Mouse (Mus musculus) retina, postnatal 1 day (tissue): ENCODE measurements at regions not wholly inside any gene's neighbourhood (a gene's known extent, or its start where the extent isn't known, plus 50 kb on each side); places are given as distances from the start of the nearest gene placed in this dataset.
A peak's percentile ranks its signal among the peaks of the same experiment; 100 is the strongest.

Source experiments
- DNase-seq: peaks from one replicate; pipeline ENCODE4 v3.0.0-alpha.2; 2012

DNA sequence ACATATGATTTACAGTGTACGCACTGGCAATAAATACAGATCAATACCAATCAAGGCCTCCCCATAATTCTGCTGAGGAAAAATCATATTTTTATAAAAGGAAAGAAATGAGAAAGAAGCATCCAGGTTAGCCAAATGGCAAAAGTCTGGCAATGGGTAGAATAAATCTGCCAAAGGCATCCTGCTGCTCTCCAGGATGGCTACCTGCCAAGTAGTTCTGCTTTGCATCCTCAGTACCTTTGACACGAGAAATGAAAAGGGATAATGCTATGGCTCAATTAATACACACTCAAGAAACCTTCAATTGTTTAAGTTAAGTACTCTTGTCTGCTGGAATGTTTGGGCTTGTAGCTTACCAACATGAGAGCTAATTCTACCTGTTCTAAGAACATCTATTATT is 451.2 kb upstream of the Marcks start:
- DNase-seq, result no peak

DNA sequence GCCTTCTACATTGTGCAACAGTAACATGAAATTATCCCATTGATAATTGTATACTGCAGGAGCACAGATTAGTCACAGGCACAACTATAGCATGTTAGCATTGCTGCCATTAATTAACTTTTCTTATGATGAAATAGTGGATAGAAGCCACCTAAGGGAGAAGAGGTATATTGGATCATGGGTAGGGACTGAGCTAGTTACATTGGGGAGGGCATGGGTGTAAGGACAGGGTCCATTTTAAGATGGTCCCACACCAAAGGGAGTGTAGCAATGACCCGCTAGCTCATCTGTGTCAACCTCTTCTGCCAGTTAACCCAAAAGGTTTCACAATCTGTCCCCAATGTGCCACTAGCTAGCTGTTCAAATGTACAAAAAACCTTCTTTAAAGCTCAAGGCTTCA is 450.3 kb upstream of the Marcks start:
- no peak for DNase-seq

GRCm38 (mm10) chr10:37571171-37571570 is 432.5 kb upstream of the Marcks start:
- DNase-seq, result no peak

- DNase-seq, result no peak
Measured at GRCm38 (mm10) chr10:37561705-37562104, 423.0 kb upstream of the Marcks start.

DNA sequence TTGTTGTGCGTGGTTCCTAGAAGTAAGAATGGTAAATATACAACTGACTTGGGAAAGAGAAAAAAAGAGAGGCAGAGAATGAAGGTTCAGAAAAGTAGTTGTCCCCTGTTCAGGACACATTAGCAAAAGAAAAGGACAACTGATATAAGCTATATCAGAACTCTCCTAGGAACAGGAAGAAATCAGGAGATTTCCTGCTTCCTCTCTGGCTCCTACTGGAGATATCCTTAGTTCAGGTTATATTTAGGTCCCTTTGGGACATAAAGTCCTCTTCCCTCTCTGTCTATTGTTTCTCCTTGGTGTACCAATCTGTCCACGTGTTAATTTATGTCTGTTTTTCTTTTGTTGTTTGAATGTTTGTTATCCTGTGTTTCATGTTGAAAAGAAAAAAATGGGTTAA is 410.7 kb upstream of the Marcks start:
- no peak for DNase-seq

DNA sequence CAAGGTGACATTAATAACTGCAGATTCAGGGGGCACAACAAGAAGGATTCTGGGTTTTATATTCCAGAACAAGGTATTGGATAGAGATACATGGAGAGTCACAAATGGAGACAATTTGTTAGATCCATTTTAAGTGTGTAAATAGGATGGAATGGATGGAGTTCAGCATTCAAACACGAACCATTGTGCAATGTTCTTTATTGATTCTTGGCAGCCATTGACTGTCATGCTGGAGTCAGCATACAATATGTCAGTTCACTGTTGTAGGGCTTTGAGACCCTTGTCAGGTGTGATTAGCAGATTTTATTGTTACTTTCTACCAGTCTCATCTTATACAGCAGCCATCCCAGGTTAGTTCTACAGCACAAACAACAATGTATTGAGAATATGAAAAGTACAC is 402.0 kb upstream of the Marcks start:
- DNase-seq, result no peak

GRCm38 (mm10) chr10:37505966-37506615 is 367.4 kb upstream of the Marcks start:
- DNase-seq, result no peak

DNA sequence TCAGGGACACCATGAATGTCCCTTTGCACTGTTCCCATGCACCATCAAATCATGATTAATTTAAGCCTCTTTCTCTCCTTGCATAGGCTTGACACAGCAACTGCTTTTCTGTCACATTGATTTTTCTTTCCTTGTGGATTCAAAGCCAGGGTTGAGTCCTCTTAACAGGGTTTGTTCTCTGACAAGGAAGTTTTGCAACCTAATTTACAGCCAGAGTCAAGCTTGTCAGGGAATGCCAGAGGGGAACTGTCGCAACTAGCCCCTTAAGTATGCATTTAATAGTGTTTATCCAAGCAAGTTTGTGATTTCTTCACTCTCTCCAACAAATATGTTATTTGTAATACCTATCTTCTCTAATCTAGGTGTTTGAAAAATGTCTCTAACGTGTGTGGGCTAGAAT is 365.7 kb upstream of the Marcks start:
- DNase-seq, result peak; percentile 40

- DNase-seq, result no peak
Measured at GRCm38 (mm10) chr10:37502505-37502904, 363.8 kb upstream of the Marcks start.

DNA sequence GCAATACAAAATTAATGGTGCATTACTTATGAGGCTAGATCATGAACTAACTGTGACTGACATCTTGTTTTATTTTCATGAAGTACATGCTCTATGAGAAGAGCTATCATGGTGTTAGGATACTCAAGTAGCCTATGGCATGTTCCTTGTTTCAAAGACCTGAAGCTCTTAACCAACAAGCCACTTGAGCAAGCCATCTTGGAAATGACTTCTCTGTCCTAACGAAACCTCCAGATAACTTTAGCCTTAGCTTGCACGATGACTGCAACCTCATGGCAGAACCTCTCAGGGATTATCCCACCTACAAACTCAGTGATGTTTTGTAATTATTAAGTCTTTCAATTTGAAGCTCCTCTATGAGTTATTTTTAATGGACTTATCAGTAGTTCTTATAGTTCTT is 362.3 kb upstream of the Marcks start:
- DNase-seq, result no peak

DNA sequence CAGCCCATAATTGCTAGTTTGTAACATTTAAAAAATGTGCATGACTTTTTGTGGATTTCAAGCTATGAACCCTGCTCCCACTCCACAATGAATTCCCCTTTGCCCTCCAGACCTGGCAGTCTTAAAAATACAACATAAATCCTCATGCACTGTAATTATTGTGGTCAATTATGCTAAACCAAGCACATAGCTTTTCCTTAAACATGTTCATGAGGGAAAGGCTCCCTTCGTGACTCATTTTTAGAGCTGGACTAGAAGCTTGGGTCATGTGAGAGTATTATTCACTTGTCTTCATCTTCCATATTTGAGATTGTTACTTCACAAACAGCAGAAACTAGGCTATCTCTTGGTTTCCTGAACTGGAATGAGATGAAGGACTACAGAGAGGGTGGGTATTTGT is 356.7 kb upstream of the Marcks start:
- no peak for DNase-seq

GRCm38 (mm10) chr10:37494552-37495166 is 355.9 kb upstream of the Marcks start:
- no peak for DNase-seq

- peak; percentile 4 for DNase-seq
Measured at GRCm38 (mm10) chr10:37494098-37494497, 355.4 kb upstream of the Marcks start.

- no peak for DNase-seq
Measured at GRCm38 (mm10) chr10:37484311-37485023, 345.7 kb upstream of the Marcks start.

- DNase-seq, result peak; percentile 14
Measured at GRCm38 (mm10) chr10:37483521-37483920, 344.8 kb upstream of the Marcks start.

GRCm38 (mm10) chr10:37481879-37482278 is 343.2 kb upstream of the Marcks start:
- DNase-seq, result no peak

GRCm38 (mm10) chr10:37480331-37480730 is 341.6 kb upstream of the Marcks start:
- DNase-seq, result no peak

- DNase-seq, result no peak
Measured at GRCm38 (mm10) chr10:37478108-37478507, 339.4 kb upstream of the Marcks start.

GRCm38 (mm10) chr10:37473086-37473485 is 334.4 kb upstream of the Marcks start:
- no peak for DNase-seq

GRCm38 (mm10) chr10:37457384-37457783 is 318.7 kb upstream of the Marcks start:
- DNase-seq, result no peak

GRCm38 (mm10) chr10:37449894-37450293 is 311.2 kb upstream of the Marcks start:
- DNase-seq, result no peak

GRCm38 (mm10) chr10:37447333-37448204 is 308.8 kb upstream of the Marcks start:
- no peak for DNase-seq
